Mouse (Mus musculus): ENCODE results near the gene Abcg1. TPM values are rescaled to one million over a fixed set of nuclear protein-coding genes. Genes with fewer than 3 reads are reported as not detected.

Gene Abcg1
- polyA plus RNA-seq, 1 experiment: 8.4 TPM

DNA sequence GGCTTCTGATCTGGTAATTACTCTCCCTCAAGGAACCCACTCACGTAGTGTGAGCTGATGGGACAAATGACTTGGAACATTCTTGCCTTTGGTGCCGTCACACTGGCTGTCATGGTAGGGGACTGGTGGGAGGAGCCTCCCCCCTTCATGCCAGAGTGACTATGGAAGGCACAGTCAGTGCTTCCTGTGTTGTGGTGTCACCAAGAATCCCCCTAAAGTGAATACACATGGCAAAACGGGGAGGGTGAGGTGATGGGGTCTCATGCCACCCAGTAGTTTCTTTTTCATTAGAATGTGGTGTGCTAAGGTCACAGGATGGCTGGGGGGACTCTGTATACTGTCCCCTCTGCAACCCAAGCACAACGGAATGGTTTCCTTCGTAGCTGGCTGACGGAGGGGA is 11.6 kb downstream of the Abcg1 start:
- Histone ChIP-seq H3K27me3 (ENCODE audit: control insufficient read depth, insufficient read depth, low read length, poor library complexity, severe bottlenecking) (no peaks in the 10 kb centered on the region), H3K27ac (ENCODE audit: insufficient read depth, low read length) (no peak overlapping the region), H3K36me3 (ENCODE audit: control insufficient read depth, insufficient read depth, low read length, poor library complexity, severe bottlenecking) (no peaks in the 10 kb centered on the region), H3K9me3 (replicated peaks; ENCODE audit: control insufficient read depth, insufficient read depth, low read length, poor library complexity, severe bottlenecking) (no peaks in the 10 kb centered on the region), H3K4me1 (ENCODE audit: control insufficient read depth, insufficient read depth, low read length) (peaks cover 4% of the 10 kb centered on the region), H3K4me3 (ENCODE audit: low read depth, low read length) (no peak overlapping the region), H3K9ac (ENCODE audit: low read depth, poor library complexity, severe bottlenecking) (no peak overlapping the region)
- no peak for TF ChIP-seq POLR2A (IDR thresholded peaks at IDR 0.05; ENCODE audit: insufficient read depth, low read length)
- no peak for TF ChIP-seq CTCF (IDR thresholded peaks at IDR 0.05; ENCODE audit: low read depth, low read length)
- TF ChIP-seq EP300 (IDR thresholded peaks at IDR 0.05; ENCODE audit: insufficient read depth, low read depth, low read length): no peak

- TF ChIP-seq EP300 (IDR thresholded peaks at IDR 0.05; ENCODE audit: insufficient read depth, low read depth, low read length) (no peak), POLR2A (IDR thresholded peaks at IDR 0.05; ENCODE audit: insufficient read depth, low read length) (no peak), CTCF (IDR thresholded peaks at IDR 0.05; ENCODE audit: low read depth, low read length) (no peak)
- Histone ChIP-seq H3K4me1 (ENCODE audit: control insufficient read depth, insufficient read depth, low read length) (peaks cover 6% of the 10 kb centered on the region), H3K27me3 (ENCODE audit: control insufficient read depth, insufficient read depth, low read length, poor library complexity, severe bottlenecking) (no peaks in the 10 kb centered on the region), H3K9ac (ENCODE audit: low read depth, poor library complexity, severe bottlenecking) (no peak overlapping the region), H3K9me3 (replicated peaks; ENCODE audit: control insufficient read depth, insufficient read depth, low read length, poor library complexity, severe bottlenecking) (no peaks in the 10 kb centered on the region), H3K36me3 (ENCODE audit: control insufficient read depth, insufficient read depth, low read length, poor library complexity, severe bottlenecking) (no peaks in the 10 kb centered on the region), H3K27ac (ENCODE audit: insufficient read depth, low read length) (no peak overlapping the region), H3K4me3 (ENCODE audit: low read depth, low read length) (no peak overlapping the region)
Observed at GRCm38 (mm10) chr17:31069845-31070244, 12.4 kb downstream of the Abcg1 start.

DNA sequence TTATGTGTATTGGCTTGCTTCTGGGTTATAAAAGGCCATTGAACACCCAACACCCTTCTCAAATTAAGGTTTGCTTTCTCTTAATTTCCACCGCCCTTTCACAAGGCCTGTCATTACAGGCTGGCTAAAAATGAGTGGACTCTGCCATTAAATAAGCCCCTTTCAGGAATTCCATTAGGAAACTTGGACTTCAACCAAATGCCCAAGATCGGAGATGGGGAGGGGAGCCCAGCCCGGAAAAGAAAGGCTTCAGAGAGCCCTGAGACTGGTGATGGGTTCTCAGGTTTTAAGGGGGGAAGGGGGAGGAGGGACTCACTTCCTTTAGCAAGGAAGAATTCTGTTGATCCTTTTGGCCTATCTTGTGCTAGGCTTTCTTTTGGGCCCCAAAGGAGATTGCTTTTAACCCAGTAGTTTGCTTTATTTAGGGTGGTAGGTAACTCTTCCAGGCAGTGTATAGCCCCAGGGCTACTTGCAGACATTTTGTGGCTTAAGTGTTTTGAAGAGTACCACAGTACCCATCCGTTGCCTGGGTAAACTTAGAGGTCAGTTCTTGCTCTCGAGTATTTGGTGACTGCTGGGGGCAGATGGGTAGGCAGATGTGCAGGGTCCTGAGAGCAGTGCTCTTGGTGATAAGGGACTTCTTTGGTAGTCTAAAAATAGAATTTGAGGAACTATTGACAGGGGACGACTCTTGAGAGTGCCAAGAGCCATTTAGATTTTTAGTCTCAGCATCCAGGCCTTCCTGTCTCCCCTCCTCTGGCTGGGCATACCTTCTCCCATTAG is 13.1 kb downstream of the Abcg1 start:
- no peak overlapping the region for H3K27ac ChIP-seq (ENCODE audit: insufficient read depth, low read length)
- peaks cover 6% of the 10 kb centered on the region for H3K4me1 ChIP-seq (ENCODE audit: control insufficient read depth, insufficient read depth, low read length)
- H3K4me3 ChIP-seq (ENCODE audit: low read depth, low read length): no peak overlapping the region
- TF ChIP-seq POLR2A (IDR thresholded peaks at IDR 0.05; ENCODE audit: insufficient read depth, low read length): no peak
- TF ChIP-seq CTCF (IDR thresholded peaks at IDR 0.05; ENCODE audit: low read depth, low read length): no peak
- no peak for TF ChIP-seq EP300 (IDR thresholded peaks at IDR 0.05; ENCODE audit: insufficient read depth, low read depth, low read length)
- H3K9me3 ChIP-seq (replicated peaks; ENCODE audit: control insufficient read depth, insufficient read depth, low read length, poor library complexity, severe bottlenecking): no peaks in the 10 kb centered on the region
- H3K9ac ChIP-seq (ENCODE audit: low read depth, poor library complexity, severe bottlenecking): no peak overlapping the region
- H3K27me3 ChIP-seq (ENCODE audit: control insufficient read depth, insufficient read depth, low read length, poor library complexity, severe bottlenecking): no peaks in the 10 kb centered on the region
- H3K36me3 ChIP-seq (ENCODE audit: control insufficient read depth, insufficient read depth, low read length, poor library complexity, severe bottlenecking): no peaks in the 10 kb centered on the region

- no peaks in the 10 kb centered on the region for H3K9me3 ChIP-seq (replicated peaks; ENCODE audit: control insufficient read depth, insufficient read depth, low read length, poor library complexity, severe bottlenecking)
- TF ChIP-seq CTCF (IDR thresholded peaks at IDR 0.05; ENCODE audit: low read depth, low read length) (no peak), POLR2A (IDR thresholded peaks at IDR 0.05; ENCODE audit: insufficient read depth, low read length) (no peak), EP300 (IDR thresholded peaks at IDR 0.05; ENCODE audit: insufficient read depth, low read depth, low read length) (no peak)
- no peak overlapping the region for H3K4me3 ChIP-seq (ENCODE audit: low read depth, low read length)
- H3K27me3 ChIP-seq (ENCODE audit: control insufficient read depth, insufficient read depth, low read length, poor library complexity, severe bottlenecking): no peaks in the 10 kb centered on the region
- no peaks in the 10 kb centered on the region for H3K36me3 ChIP-seq (ENCODE audit: control insufficient read depth, insufficient read depth, low read length, poor library complexity, severe bottlenecking)
- H3K27ac ChIP-seq (ENCODE audit: insufficient read depth, low read length): no peak overlapping the region
- peaks cover 6% of the 10 kb centered on the region for H3K4me1 ChIP-seq (ENCODE audit: control insufficient read depth, insufficient read depth, low read length)
- H3K9ac ChIP-seq (ENCODE audit: low read depth, poor library complexity, severe bottlenecking): no peak overlapping the region
Observed at GRCm38 (mm10) chr17:31071421-31072301, 14.2 kb downstream of the Abcg1 start.

DNA sequence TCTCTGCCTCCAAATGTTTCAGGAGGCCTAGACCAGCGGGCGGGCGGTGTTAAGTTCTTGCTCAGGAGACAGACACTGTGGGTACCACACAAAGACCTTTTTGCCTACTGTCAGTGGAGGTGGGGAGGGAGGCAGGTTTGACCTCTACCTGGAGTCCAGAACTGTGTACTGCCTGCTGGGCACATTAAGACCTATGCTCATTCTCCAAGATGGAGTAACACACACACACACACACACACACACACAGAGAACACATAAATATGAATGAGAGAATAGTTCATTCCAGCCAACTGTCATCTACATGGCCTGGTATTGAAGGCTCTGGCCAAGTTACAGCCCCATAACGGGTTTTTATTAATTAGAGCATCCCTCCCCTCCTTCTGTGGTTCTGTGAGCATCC is 15.4 kb downstream of the Abcg1 start:
- no peak for TF ChIP-seq CTCF (IDR thresholded peaks at IDR 0.05; ENCODE audit: low read depth, low read length)
- no peak for TF ChIP-seq POLR2A (IDR thresholded peaks at IDR 0.05; ENCODE audit: insufficient read depth, low read length)
- no peak for TF ChIP-seq EP300 (IDR thresholded peaks at IDR 0.05; ENCODE audit: insufficient read depth, low read depth, low read length)
- H3K4me3 ChIP-seq (ENCODE audit: low read depth, low read length): no peak overlapping the region
- no peaks in the 10 kb centered on the region for H3K27me3 ChIP-seq (ENCODE audit: control insufficient read depth, insufficient read depth, low read length, poor library complexity, severe bottlenecking)
- peaks cover 6% of the 10 kb centered on the region for H3K4me1 ChIP-seq (ENCODE audit: control insufficient read depth, insufficient read depth, low read length)
- H3K36me3 ChIP-seq (ENCODE audit: control insufficient read depth, insufficient read depth, low read length, poor library complexity, severe bottlenecking): no peaks in the 10 kb centered on the region
- H3K27ac ChIP-seq (ENCODE audit: insufficient read depth, low read length): no peak overlapping the region
- H3K9me3 ChIP-seq (replicated peaks; ENCODE audit: control insufficient read depth, insufficient read depth, low read length, poor library complexity, severe bottlenecking): no peaks in the 10 kb centered on the region
- H3K9ac ChIP-seq (ENCODE audit: low read depth, poor library complexity, severe bottlenecking): no peak overlapping the region
